Mouse (Mus musculus) testis, postnatal 10 days (tissue): Measurements from ENCODE around the gene Nhs.
"Not testable (repeated sequence)": the region's sequence is repeated elsewhere in the genome, so short reads cannot be mapped to it uniquely, and the experiment has no call there.

ENCODE experiments used
- DNase-seq: peaks from one replicate; pipeline ENCODE4 v3.0.0; 2021; ENCODE audit warnings: low spot score

Gene Nhs

DNA sequence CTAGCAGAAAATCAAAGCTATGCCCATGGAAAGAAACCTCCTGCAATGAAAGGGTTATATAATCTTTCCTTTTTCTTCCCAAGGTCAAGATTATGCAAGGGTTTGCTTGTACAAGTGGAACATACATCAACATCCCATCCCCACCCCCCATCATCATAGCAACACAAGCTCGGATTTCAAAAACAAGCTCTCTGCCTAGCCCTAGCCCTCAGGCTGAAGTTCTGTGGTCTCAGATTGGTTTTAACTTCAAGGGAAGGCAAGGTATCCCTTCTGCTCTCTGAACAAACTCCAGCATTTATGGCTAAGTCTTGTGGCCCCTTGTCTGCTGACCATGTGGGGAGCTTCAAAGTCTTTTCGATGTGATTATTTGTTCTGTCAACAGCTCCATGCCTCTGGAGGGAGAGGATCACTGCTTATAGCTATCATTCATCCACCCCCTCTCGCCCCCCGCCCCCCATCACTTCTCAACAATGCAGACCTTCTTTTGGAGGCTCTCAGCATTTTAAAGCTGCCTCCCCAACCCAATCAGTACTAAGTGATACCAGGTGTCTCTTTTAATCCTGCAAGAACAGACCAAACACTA lies 216.3 kb downstream of the Nhs start:
- DNase-seq: no peak

- DNase-seq: no peak
Measured at GRCm38 (mm10) chrX:161940696-161941095, 218.8 kb downstream of the Nhs start.

- no peak for DNase-seq
Measured at GRCm38 (mm10) chrX:161926683-161927053, 232.9 kb downstream of the Nhs start.

- no peak for DNase-seq
Measured at GRCm38 (mm10) chrX:161925973-161926682, 233.4 kb downstream of the Nhs start.

GRCm38 (mm10) chrX:161922655-161923054 lies 236.9 kb downstream of the Nhs start:
- no peak for DNase-seq

DNA sequence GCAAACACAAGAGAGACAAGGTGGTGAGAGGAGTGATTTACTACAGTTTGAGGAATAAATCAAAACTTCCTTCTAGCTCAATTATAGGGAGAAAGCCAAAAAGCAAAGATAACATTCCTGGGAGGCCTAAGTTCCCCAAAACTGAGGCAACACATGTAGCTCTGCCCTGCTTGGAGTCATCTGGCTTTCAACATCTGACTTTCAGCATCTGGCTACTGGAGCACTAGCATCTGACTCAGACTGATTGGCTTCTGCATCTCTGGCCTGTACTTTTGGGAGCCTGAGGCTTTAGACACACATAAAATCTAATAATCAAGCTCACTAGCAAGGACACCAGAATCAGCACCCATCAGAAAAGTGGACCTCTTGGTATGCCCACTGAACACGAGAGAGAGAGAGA lies 237.9 kb downstream of the Nhs start:
- no peak for DNase-seq

GRCm38 (mm10) chrX:161909963-161910362 lies 249.6 kb downstream of the Nhs start:
- DNase-seq: no peak

DNA sequence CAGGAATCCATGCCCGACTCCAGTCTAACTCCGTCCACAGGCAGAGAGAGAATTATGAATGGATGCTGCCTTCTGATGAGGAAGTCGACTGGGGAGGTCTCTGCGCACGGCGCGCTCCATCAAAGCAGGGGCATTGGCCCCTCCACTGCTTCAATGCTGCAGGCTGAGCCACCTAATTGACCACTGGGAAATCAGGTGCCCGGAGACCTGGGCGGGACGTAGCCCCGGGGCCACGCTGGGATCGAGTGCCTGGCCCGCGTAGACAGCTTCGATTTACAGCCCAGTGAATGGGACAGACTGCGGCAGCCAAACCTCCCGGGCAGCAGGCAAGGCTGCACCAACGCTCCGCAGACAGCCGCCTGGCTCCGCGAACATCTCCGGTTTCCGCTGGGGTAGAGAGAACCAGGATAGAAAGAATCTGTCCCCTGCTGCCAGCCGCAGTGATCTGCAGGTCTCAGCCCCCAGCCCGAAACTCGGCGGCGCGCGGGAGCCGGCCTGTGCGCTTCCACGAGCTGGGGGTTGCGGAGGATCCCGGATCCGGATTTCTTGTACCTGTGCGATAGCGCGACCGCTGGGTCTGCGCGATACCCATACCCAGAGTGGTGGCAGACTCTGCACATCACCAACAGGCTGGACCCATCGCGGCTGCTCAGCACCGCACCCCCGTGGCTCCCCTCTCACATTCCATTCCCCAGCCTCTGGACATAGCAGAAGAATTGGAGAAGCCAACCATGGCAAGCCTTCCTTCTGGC lies 250.7 kb downstream of the Nhs start:
- DNase-seq: no peak

GRCm38 (mm10) chrX:161907595-161908592 lies 251.6 kb downstream of the Nhs start:
- peak; percentile 40 for DNase-seq

DNA sequence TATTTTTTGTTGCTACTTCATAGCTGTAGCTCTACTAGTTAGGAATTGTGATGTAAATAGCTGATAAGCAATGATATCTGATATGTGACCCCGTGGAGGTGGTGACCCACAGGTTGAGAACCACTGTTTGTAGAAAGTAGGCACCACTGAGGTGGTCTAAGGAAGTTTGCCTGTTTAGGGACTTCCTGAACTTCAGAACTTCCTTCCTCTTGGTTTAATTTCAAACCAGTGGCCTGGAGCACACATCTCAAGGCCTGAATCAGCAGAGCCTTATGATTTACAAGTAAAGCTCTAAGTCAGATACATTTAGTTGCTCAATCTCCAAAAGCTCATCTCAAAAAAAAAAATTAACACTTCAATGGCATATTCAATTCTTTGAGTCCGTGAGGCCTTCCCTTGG lies 265.1 kb downstream of the Nhs start:
- DNase-seq: no peak

DNA sequence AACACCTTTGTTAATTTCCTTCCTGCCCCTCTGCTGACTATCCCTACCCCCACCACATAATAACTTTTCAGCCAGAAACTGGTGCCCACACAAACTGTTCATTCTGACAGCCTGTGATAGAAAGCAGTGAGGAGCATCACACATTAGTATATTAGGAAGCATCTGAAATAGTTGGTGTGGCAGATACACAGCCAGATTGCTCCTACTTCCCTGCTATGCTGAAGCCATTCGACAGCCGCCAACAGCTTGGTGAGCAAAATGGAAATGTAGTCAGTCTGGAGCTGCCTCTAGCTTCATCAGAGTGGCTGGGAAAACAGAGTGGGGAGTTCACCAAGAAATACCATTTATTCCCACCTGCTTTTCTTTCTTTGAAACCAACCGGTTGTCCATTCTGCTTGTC lies 275.9 kb downstream of the Nhs start:
- DNase-seq: no peak

DNA sequence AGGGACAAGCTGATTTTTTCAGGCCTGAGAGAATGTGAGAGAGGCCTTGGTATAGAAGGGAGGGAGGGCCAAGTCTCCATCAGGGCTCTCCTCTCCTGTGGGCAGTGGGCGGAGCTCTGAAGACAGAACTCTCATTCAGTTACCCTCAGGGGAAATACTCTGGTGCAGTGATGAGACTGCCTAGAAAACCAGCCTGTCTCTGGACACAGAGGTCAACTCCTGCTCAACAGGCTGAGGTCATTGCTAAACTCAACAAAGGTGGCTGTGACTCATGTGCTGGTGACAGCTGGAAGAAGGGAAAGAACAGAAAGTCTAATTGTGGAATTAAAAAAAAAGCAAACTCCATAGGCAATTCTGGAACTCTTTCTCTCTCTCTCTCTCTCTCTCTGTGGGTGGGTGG lies 282.4 kb downstream of the Nhs start:
- no peak for DNase-seq

GRCm38 (mm10) chrX:161873511-161873910 lies 286.0 kb downstream of the Nhs start:
- DNase-seq: peak; percentile 43

- no peak for DNase-seq
Measured at GRCm38 (mm10) chrX:161871306-161871705, 288.2 kb downstream of the Nhs start.

DNA sequence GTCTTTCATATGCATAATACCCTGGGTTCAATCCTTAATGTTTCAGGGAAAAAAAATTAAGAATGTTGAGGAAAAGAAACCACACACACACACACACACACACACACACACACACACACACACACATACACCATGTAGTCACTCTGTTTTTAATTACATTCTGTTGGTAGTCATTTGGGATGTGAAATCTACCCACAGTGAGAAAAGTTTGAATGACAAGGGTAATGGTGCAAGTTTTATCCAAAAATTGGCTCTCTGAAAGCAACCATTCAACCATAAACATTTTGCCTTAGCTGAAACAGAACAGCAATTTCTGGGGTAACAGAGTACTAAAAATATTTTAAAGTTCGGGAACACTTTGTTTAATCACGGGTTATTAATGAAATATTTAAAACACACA lies 303.9 kb downstream of the Nhs start:
- DNase-seq: no peak

- DNase-seq: no peak
Measured at GRCm38 (mm10) chrX:161853626-161854312, 305.8 kb downstream of the Nhs start.

GRCm38 (mm10) chrX:161826186-161826585 lies 333.3 kb downstream of the Nhs start:
- DNase-seq: not testable (repeated sequence)

- DNase-seq: no peak
Measured at GRCm38 (mm10) chrX:161790182-161790581, 369.3 kb downstream of the Nhs start.
